Mouse (Mus musculus) E14TG2a.4 (cell line): Measurements from ENCODE around the gene Fez2.

Experiments used
- H3K27me3 ChIP-seq: 2 replicates; pipeline ENCODE4 v1.6.1; 2014; ENCODE audit warnings: low read length, control low read depth; ENCODE audit not compliant: insufficient read depth
- H3K36me3 ChIP-seq: 2 replicates; pipeline ENCODE4 v1.6.1; 2014; ENCODE audit warnings: low read length, control low read depth; ENCODE audit not compliant: insufficient read depth
- H3K4me1 ChIP-seq: replicated peaks from 2 replicates; pipeline ENCODE4 v1.6.1; 2014; ENCODE audit warnings: low read depth, low read length, control low read depth
- H3K4me3 ChIP-seq: replicated peaks from 2 replicates; pipeline ENCODE4 v1.5.1; 2014; ENCODE audit warnings: mild to moderate bottlenecking, low read length
- H3K9me3 ChIP-seq: 2 replicates; pipeline ENCODE4 v1.6.1; 2014; ENCODE audit warnings: low read length, control low read depth
- CTCF ChIP-seq: conservative IDR thresholded peaks from 2 replicates; pipeline ENCODE4 v1.5.1; 2014; ENCODE audit warnings: low read length
- NANOG ChIP-seq: IDR thresholded peaks from 2 replicates; pipeline ENCODE4 v1.6.1; 2014; ENCODE audit warnings: borderline replicate concordance, low read length, mixed read lengths
- POU5F1 ChIP-seq: IDR thresholded peaks from 2 replicates; pipeline ENCODE4 v1.6.1; 2014; ENCODE audit warnings: low read length, borderline replicate concordance

Fez2 gene

GRCm38 (mm10) chr17:78417381-78418281 lies at the start of gene Fez2:
Fez2 (minus strand) TSS chr17:78418152.
- TF ChIP-seq CTCF (no peak), NANOG (no peak), POU5F1 (no peak)
- peaks cover 19% of the 10 kb centered on the region for H3K4me1 ChIP-seq
- H3K4me3 ChIP-seq = peak within 1 kb of the TSS; percentile 91
- no peaks in the 10 kb centered on the region for H3K9me3 ChIP-seq
- H3K27me3 ChIP-seq = peaks cover 18% of the 10 kb centered on the region
- H3K36me3 ChIP-seq = no peaks in the 10 kb centered on the region

GRCm38 (mm10) chr17:78465500-78465899 lies 47.5 kb upstream of the Fez2 start:
- peaks cover 4% of the 10 kb centered on the region for H3K27me3 ChIP-seq
- no peaks in the 10 kb centered on the region for H3K36me3 ChIP-seq
- TF ChIP-seq POU5F1 (no peak), CTCF (no peak), NANOG (no peak)
- H3K4me3 ChIP-seq = no peak overlapping the region
- H3K9me3 ChIP-seq = no peaks in the 10 kb centered on the region
- no peaks in the 10 kb centered on the region for H3K4me1 ChIP-seq

GRCm38 (mm10) chr17:78465071-78465470 lies 47.1 kb upstream of the Fez2 start:
- no peak for TF ChIP-seq POU5F1
- no peak for TF ChIP-seq NANOG
- TF ChIP-seq CTCF = no peak
- no peaks in the 10 kb centered on the region for H3K9me3 ChIP-seq
- peaks cover 4% of the 10 kb centered on the region for H3K27me3 ChIP-seq
- H3K36me3 ChIP-seq = no peaks in the 10 kb centered on the region
- H3K4me3 ChIP-seq = no peak overlapping the region
- H3K4me1 ChIP-seq = no peaks in the 10 kb centered on the region

GRCm38 (mm10) chr17:78460140-78460539 lies 42.2 kb upstream of the Fez2 start:
- H3K36me3 ChIP-seq = no peaks in the 10 kb centered on the region
- H3K4me3 ChIP-seq = no peak overlapping the region
- no peaks in the 10 kb centered on the region for H3K9me3 ChIP-seq
- no peaks in the 10 kb centered on the region for H3K4me1 ChIP-seq
- H3K27me3 ChIP-seq = peaks cover 19% of the 10 kb centered on the region
- TF ChIP-seq NANOG (no peak), CTCF (peak; percentile 37), POU5F1 (no peak)

- Histone ChIP-seq H3K4me1 (no peaks in the 10 kb centered on the region), H3K36me3 (no peaks in the 10 kb centered on the region), H3K27me3 (peaks cover 15% of the 10 kb centered on the region), H3K4me3 (no peak overlapping the region), H3K9me3 (no peaks in the 10 kb centered on the region)
- TF ChIP-seq POU5F1 (no peak), NANOG (no peak), CTCF (no peak)
Measured at GRCm38 (mm10) chr17:78455556-78455955, 37.6 kb upstream of the Fez2 start.

- H3K27me3 ChIP-seq = peaks cover 15% of the 10 kb centered on the region
- H3K4me1 ChIP-seq = no peaks in the 10 kb centered on the region
- H3K9me3 ChIP-seq = no peaks in the 10 kb centered on the region
- TF ChIP-seq CTCF (peak; percentile 68), NANOG (no peak)
- H3K4me3 ChIP-seq = no peak overlapping the region
- H3K36me3 ChIP-seq = no peaks in the 10 kb centered on the region
Measured at GRCm38 (mm10) chr17:78455114-78455513, 37.2 kb upstream of the Fez2 start.

GRCm38 (mm10) chr17:78454189-78454977 lies 36.4 kb upstream of the Fez2 start:
- Histone ChIP-seq H3K4me1 (no peaks in the 10 kb centered on the region), H3K4me3 (no peak overlapping the region), H3K36me3 (no peaks in the 10 kb centered on the region), H3K9me3 (no peaks in the 10 kb centered on the region), H3K27me3 (peaks cover 15% of the 10 kb centered on the region)
- TF ChIP-seq NANOG (no peak), POU5F1 (no peak), CTCF (no peak)

- Histone ChIP-seq H3K9me3 (no peaks in the 10 kb centered on the region), H3K36me3 (no peaks in the 10 kb centered on the region), H3K4me3 (no peak overlapping the region), H3K4me1 (no peaks in the 10 kb centered on the region), H3K27me3 (peaks cover 15% of the 10 kb centered on the region)
- no peak for TF ChIP-seq NANOG
- TF ChIP-seq POU5F1 = no peak
- TF ChIP-seq CTCF = no peak
Measured at GRCm38 (mm10) chr17:78453529-78453928, 35.6 kb upstream of the Fez2 start.
